Mouse (Mus musculus): ENCODE measurements around the gene Kcnn1. TPM values are rescaled to one million over a fixed set of nuclear protein-coding genes. Genes with fewer than 3 reads are reported as not detected.
A peak's percentile ranks its signal among the peaks of the same experiment; 100 is the strongest.

Gene Kcnn1
- polyA plus RNA-seq, 1 experiment from 2014 or later = 4.2 TPM

GRCm38 (mm10) chr8:70852595-70853231, 10.3 kb downstream of the Kcnn1 start:
- no peak overlapping the region for H3K27ac ChIP-seq
- H3K36me3 ChIP-seq (ENCODE audit: insufficient read depth, low read length) = no peaks in the 10 kb centered on the region
- ATAC-seq (replicated peaks; ENCODE audit: low FRiP score, low read depth) (no peak), DNase-seq (ENCODE audit: low spot score) (no peak)
- TF ChIP-seq CTCF (IDR thresholded peaks at IDR 0.05; ENCODE audit: low read depth) = no peak
- H3K9me3 ChIP-seq (replicated peaks; ENCODE audit: low read length) = no peaks in the 10 kb centered on the region
- H3K4me1 ChIP-seq (replicated peaks; ENCODE audit: insufficient read depth, low read length) = peaks cover 11% of the 10 kb centered on the region; the same call in 1 of the 2 replicates
- no peaks in the 10 kb centered on the region; the same call in 1 of the 2 replicates for H3K27me3 ChIP-seq (ENCODE audit: insufficient read depth, low read length)
- H3K4me3 ChIP-seq (replicated peaks; ENCODE audit: low read depth, low read length) = no peak overlapping the region
- no peak overlapping the region for H3K4me2 ChIP-seq (ENCODE audit: low read length)
- WGBS = 89% methylated on average over 41 of the region's 41 CpGs
- no peak overlapping the region for H3K9ac ChIP-seq (ENCODE audit: low read depth, low read length)

GRCm38 (mm10) chr8:70851837-70852236, 11.2 kb downstream of the Kcnn1 start:
- Histone ChIP-seq H3K9me3 (replicated peaks; ENCODE audit: low read length) (no peaks in the 10 kb centered on the region), H3K9ac (ENCODE audit: low read depth, low read length) (no peak overlapping the region), H3K27me3 (ENCODE audit: insufficient read depth, low read length) (no peaks in the 10 kb centered on the region; the same call in 1 of the 2 replicates), H3K27ac (no peak overlapping the region), H3K4me3 (replicated peaks; ENCODE audit: low read depth, low read length) (no peak overlapping the region), H3K36me3 (ENCODE audit: insufficient read depth, low read length) (no peaks in the 10 kb centered on the region), H3K4me2 (ENCODE audit: low read length) (no peak overlapping the region), H3K4me1 (replicated peaks; ENCODE audit: insufficient read depth, low read length) (peaks cover 6% of the 10 kb centered on the region; the same call in 1 of the 2 replicates)
- TF ChIP-seq CTCF (IDR thresholded peaks at IDR 0.05; ENCODE audit: low read depth) = no peak
- no peak for ATAC-seq (replicated peaks; ENCODE audit: low FRiP score, low read depth)
- DNase-seq (ENCODE audit: low spot score) = no peak
- WGBS = 33% methylated on average over 6 of the region's 6 CpGs

- TF ChIP-seq CTCF (IDR thresholded peaks at IDR 0.05; ENCODE audit: low read depth) = no peak
- no peaks in the 10 kb centered on the region for H3K9me3 ChIP-seq (replicated peaks; ENCODE audit: low read length)
- H3K27ac ChIP-seq = no peak overlapping the region
- no peak overlapping the region for H3K4me3 ChIP-seq (replicated peaks; ENCODE audit: low read depth, low read length)
- no peaks in the 10 kb centered on the region for H3K4me1 ChIP-seq (replicated peaks; ENCODE audit: insufficient read depth, low read length)
- no peak for ATAC-seq (replicated peaks; ENCODE audit: low FRiP score, low read depth)
- H3K27me3 ChIP-seq (ENCODE audit: insufficient read depth, low read length) = no peaks in the 10 kb centered on the region; the same call in 1 of the 2 replicates
- no peak overlapping the region for H3K9ac ChIP-seq (ENCODE audit: low read depth, low read length)
- 85% methylated on average over 4 of the region's 4 CpGs for WGBS
- DNase-seq (ENCODE audit: low spot score) = no peak
- H3K36me3 ChIP-seq (ENCODE audit: insufficient read depth, low read length) = no peaks in the 10 kb centered on the region
- H3K4me2 ChIP-seq (ENCODE audit: low read length) = no peak overlapping the region
These were observed 12.1 kb downstream of the Kcnn1 start for GRCm38 (mm10) chr8:70850947-70851346.

GRCm38 (mm10) chr8:70850132-70850845, 12.8 kb downstream of the Kcnn1 start:
- DNase-seq (ENCODE audit: low spot score) = no peak
- WGBS = 79% methylated on average over 7 of the region's 7 CpGs
- H3K27me3 ChIP-seq (ENCODE audit: insufficient read depth, low read length) = no peaks in the 10 kb centered on the region; the same call in 1 of the 2 replicates
- no peaks in the 10 kb centered on the region for H3K36me3 ChIP-seq (ENCODE audit: insufficient read depth, low read length)
- H3K9me3 ChIP-seq (replicated peaks; ENCODE audit: low read length) = no peaks in the 10 kb centered on the region
- no peaks in the 10 kb centered on the region for H3K4me1 ChIP-seq (replicated peaks; ENCODE audit: insufficient read depth, low read length)
- no peak overlapping the region for H3K4me2 ChIP-seq (ENCODE audit: low read length)
- no peak for TF ChIP-seq CTCF (IDR thresholded peaks at IDR 0.05; ENCODE audit: low read depth)
- H3K27ac ChIP-seq = no peak overlapping the region
- H3K4me3 ChIP-seq (replicated peaks; ENCODE audit: low read depth, low read length) = no peak overlapping the region
- ATAC-seq (replicated peaks; ENCODE audit: low FRiP score, low read depth) = no peak
- no peak overlapping the region for H3K9ac ChIP-seq (ENCODE audit: low read depth, low read length)

GRCm38 (mm10) chr8:70849333-70849990, 13.6 kb downstream of the Kcnn1 start:
- 79% methylated on average over 3 of the region's 3 CpGs for WGBS
- Histone ChIP-seq H3K27ac (no peak overlapping the region), H3K9me3 (replicated peaks; ENCODE audit: low read length) (no peaks in the 10 kb centered on the region), H3K4me3 (replicated peaks; ENCODE audit: low read depth, low read length) (no peak overlapping the region), H3K4me2 (ENCODE audit: low read length) (no peak overlapping the region), H3K27me3 (ENCODE audit: insufficient read depth, low read length) (no peaks in the 10 kb centered on the region; the same call in 1 of the 2 replicates), H3K9ac (ENCODE audit: low read depth, low read length) (no peak overlapping the region), H3K4me1 (replicated peaks; ENCODE audit: insufficient read depth, low read length) (no peaks in the 10 kb centered on the region), H3K36me3 (ENCODE audit: insufficient read depth, low read length) (no peaks in the 10 kb centered on the region)
- no peak for DNase-seq (ENCODE audit: low spot score)
- no peak for TF ChIP-seq CTCF (IDR thresholded peaks at IDR 0.05; ENCODE audit: low read depth)
- no peak for ATAC-seq (replicated peaks; ENCODE audit: low FRiP score, low read depth)

- 53% methylated on average over 15 of the region's 15 CpGs for WGBS
These were observed 16.5 kb downstream of the Kcnn1 start for GRCm38 (mm10) chr8:70846371-70847154.

More at GRCm38 (mm10) chr8:70846371-70847154, 16.5 kb downstream of the Kcnn1 start:
- DNase-seq (ENCODE audit: low spot score) (no peak), ATAC-seq (replicated peaks; ENCODE audit: low FRiP score, low read depth) (no peak)
- no peak overlapping the region for H3K4me3 ChIP-seq (replicated peaks; ENCODE audit: low read depth, low read length)
- H3K9ac ChIP-seq (ENCODE audit: low read depth, low read length) = peak overlapping the region; percentile 13; the same call in 1 of the 2 replicates
- no peaks in the 10 kb centered on the region; the same call in 1 of the 2 replicates for H3K27me3 ChIP-seq (ENCODE audit: insufficient read depth, low read length)
- H3K36me3 ChIP-seq (ENCODE audit: insufficient read depth, low read length) = no peaks in the 10 kb centered on the region
- no peak overlapping the region for H3K4me2 ChIP-seq (ENCODE audit: low read length)
- TF ChIP-seq CTCF (IDR thresholded peaks at IDR 0.05; ENCODE audit: low read depth) = peak; percentile 37
- no peaks in the 10 kb centered on the region for H3K4me1 ChIP-seq (replicated peaks; ENCODE audit: insufficient read depth, low read length)
- H3K27ac ChIP-seq = no peak overlapping the region
- no peaks in the 10 kb centered on the region for H3K9me3 ChIP-seq (replicated peaks; ENCODE audit: low read length)
